Mouse (Mus musculus) stomach, embryonic 15.5 days (tissue): Measurements from ENCODE around the gene Tob1. TPM values are rescaled to one million over a fixed set of nuclear protein-coding genes. Genes with fewer than 3 reads are reported as not detected.

Experiments used
- ATAC-seq: fragments of 200-750 bp; cut with Nextera tagmentation; 2 replicates; pipeline ENCODE4 v1.8.0; 2017; ENCODE audit warnings: low read depth, moderate number of reproducible peaks, moderate TSS enrichment; ENCODE audit not compliant: insufficient read depth, low FRiP score
- H3K27ac ChIP-seq: fragments of 300-500 bp; sonication (generic); 2 replicates; pipeline ENCODE4 v1.5.1; 2015; ENCODE audit warnings: mild to moderate bottlenecking, inconsistent platforms
- H3K27me3 ChIP-seq: fragments of 300-500 bp; sonication (generic); replicated peaks from 2 replicates; pipeline ENCODE4 v1.6.1; 2015; ENCODE audit warnings: inconsistent platforms
- H3K36me3 ChIP-seq: fragments of 300-500 bp; sonication (generic); 2 replicates; pipeline ENCODE4 v1.6.1; 2015; ENCODE audit warnings: inconsistent platforms
- H3K4me1 ChIP-seq: fragments of 300-500 bp; sonication (generic); 2 replicates; pipeline ENCODE4 v1.6.1; 2015; ENCODE audit warnings: inconsistent platforms
- H3K4me2 ChIP-seq: fragments of 300-500 bp; sonication (generic); 2 replicates; pipeline ENCODE4 v1.6.1; 2015; ENCODE audit warnings: mild to moderate bottlenecking, inconsistent platforms
- H3K4me3 ChIP-seq: fragments of 300-500 bp; sonication (generic); replicated peaks from 2 replicates; pipeline ENCODE4 v1.5.1; 2015; ENCODE audit warnings: inconsistent platforms
- H3K9ac ChIP-seq: fragments of 300-500 bp; sonication (generic); 2 replicates; pipeline ENCODE4 v1.6.1; 2015; ENCODE audit warnings: inconsistent platforms
- H3K9me3 ChIP-seq: fragments of 300-500 bp; sonication (generic); 2 replicates; pipeline ENCODE4 v1.6.1; 2016; ENCODE audit warnings: inconsistent platforms
- WGBS: fragments of 180-500 bp; shearing (Covaris S2); methylation state at CpG from one replicate; pipeline ENCODE4 v1.1.7; 2015; 5-methylcytosine and 5-hydroxymethylcytosine counted together
- polyA plus RNA-seq: library from polyadenylated mRNA; unstranded; fragments of >200 nt; fragmentation: Nextera tagmentation; extraction: Ambion mirVana; gene quantifications from 2 replicates; pipeline ENCODE4 v1.2.1, GENCODE M21; 2015

The Tob1 gene
- polyA plus RNA-seq, 1 experiment from 2014 or later: 54.8 TPM

GRCm38 (mm10) chr11:94233405-94233804, 22.2 kb downstream of the Tob1 start:
- H3K27ac ChIP-seq: no peak overlapping the region
- no peak for ATAC-seq
- H3K36me3 ChIP-seq: no peaks in the 10 kb centered on the region
- no peak overlapping the region for H3K4me3 ChIP-seq
- H3K9ac ChIP-seq: no peak overlapping the region
- H3K27me3 ChIP-seq: no peaks in the 10 kb centered on the region
- 79% methylated on average over 6 of the region's 6 CpGs for WGBS
- H3K9me3 ChIP-seq: no peaks in the 10 kb centered on the region
- H3K4me1 ChIP-seq: no peaks in the 10 kb centered on the region; the same call in none of the 2 replicates
- no peak overlapping the region for H3K4me2 ChIP-seq

- WGBS: 84% methylated on average over 12 of the region's 12 CpGs
- Histone ChIP-seq H3K27me3 (no peaks in the 10 kb centered on the region), H3K4me3 (no peak overlapping the region), H3K4me2 (no peak overlapping the region), H3K9me3 (no peaks in the 10 kb centered on the region), H3K9ac (no peak overlapping the region), H3K4me1 (no peaks in the 10 kb centered on the region; the same call in none of the 2 replicates), H3K36me3 (no peaks in the 10 kb centered on the region), H3K27ac (no peak overlapping the region)
- ATAC-seq: no peak
Measured at GRCm38 (mm10) chr11:94234380-94234779, 23.1 kb downstream of the Tob1 start.

DNA sequence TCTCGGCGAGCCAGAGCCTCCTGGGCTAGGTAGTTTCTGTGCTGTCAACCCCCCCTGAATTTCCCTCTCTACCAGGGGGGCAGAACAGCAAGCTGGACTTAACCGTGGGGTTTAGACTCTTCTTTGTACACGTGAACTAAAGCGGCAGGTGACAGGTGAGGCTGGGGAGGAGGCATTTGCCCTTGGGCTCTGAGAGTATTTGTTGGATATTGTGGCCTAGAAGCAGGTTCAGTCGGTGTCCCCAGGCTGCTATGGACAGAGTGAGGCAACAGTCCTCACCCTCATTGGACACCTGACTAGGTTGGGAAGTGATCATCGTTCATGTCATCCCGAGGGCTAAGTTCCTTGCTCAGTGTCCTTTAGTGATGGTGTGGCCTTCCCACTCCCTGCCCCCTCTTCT, 23.6 kb downstream of the Tob1 start:
- no peaks in the 10 kb centered on the region for H3K9me3 ChIP-seq
- H3K9ac ChIP-seq: no peak overlapping the region
- no peak overlapping the region for H3K4me3 ChIP-seq
- WGBS: 84% methylated on average over 8 of the region's 8 CpGs
- H3K4me2 ChIP-seq: no peak overlapping the region
- no peaks in the 10 kb centered on the region for H3K36me3 ChIP-seq
- ATAC-seq: no peak
- no peaks in the 10 kb centered on the region for H3K27me3 ChIP-seq
- H3K27ac ChIP-seq: no peak overlapping the region
- H3K4me1 ChIP-seq: no peaks in the 10 kb centered on the region; the same call in none of the 2 replicates

DNA sequence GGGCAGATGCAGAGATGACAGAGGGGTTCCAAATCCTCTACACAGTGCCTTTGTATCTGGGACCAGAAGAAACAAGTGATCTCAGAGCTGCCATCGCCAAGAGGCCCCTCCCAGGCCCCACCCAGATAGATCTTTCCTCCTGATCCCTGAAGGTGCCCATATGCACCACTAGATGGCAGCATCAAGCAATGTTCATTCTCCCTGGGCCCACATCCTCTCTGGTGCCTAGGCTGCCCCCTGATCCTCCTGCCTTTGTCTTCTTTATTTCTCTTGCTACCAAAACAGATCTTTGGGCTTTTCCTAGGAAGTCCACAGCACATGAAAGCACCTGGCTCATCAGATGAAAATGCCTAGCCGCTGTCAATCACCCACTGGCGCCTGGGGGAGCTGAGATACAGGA, 24.8 kb downstream of the Tob1 start:
- 23% methylated on average over 3 of the region's 3 CpGs for WGBS
- Histone ChIP-seq H3K4me3 (no peak overlapping the region), H3K4me2 (peak overlapping the region; percentile 35)

DNA sequence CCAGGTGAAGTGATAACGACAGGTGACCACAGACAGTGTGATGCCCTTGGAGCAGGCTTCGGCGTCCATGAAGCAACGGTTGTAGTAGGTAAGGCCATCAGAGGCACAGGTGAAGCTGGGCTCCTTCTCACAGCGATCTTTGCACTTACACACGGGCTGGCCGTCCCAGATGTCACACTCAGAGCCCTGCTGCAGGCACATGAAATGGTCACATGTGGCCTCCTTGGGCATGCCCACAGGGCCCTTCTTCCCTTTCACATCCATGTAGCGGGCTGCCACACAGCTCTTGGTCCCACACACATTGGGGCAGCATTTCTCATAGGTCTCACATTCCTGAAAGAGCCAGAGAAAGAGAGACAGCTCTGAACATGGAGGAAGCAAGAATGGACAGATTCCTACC, 27.5 kb downstream of the Tob1 start:
- Histone ChIP-seq H3K9ac (no peak overlapping the region), H3K27me3 (no peaks in the 10 kb centered on the region), H3K36me3 (no peaks in the 10 kb centered on the region), H3K4me3 (no peak overlapping the region), H3K4me2 (no peak overlapping the region), H3K4me1 (peaks cover 17% of the 10 kb centered on the region), H3K9me3 (no peaks in the 10 kb centered on the region), H3K27ac (no peak overlapping the region)
- WGBS: 94% methylated on average over 8 of the region's 8 CpGs
- no peak for ATAC-seq

More for the DNA sequence above, 24.8 kb downstream of the Tob1 start:
- Histone ChIP-seq H3K36me3 (no peaks in the 10 kb centered on the region), H3K4me1 (no peaks in the 10 kb centered on the region; the same call in none of the 2 replicates), H3K27ac (no peak overlapping the region), H3K27me3 (no peaks in the 10 kb centered on the region), H3K9me3 (no peaks in the 10 kb centered on the region), H3K9ac (no peak overlapping the region)
- ATAC-seq: peak; percentile 79

- 35% methylated on average over 9 of the region's 9 CpGs for WGBS
- H3K27me3 ChIP-seq: no peaks in the 10 kb centered on the region
Measured at GRCm38 (mm10) chr11:94239706-94240105, 28.5 kb downstream of the Tob1 start.

DNA sequence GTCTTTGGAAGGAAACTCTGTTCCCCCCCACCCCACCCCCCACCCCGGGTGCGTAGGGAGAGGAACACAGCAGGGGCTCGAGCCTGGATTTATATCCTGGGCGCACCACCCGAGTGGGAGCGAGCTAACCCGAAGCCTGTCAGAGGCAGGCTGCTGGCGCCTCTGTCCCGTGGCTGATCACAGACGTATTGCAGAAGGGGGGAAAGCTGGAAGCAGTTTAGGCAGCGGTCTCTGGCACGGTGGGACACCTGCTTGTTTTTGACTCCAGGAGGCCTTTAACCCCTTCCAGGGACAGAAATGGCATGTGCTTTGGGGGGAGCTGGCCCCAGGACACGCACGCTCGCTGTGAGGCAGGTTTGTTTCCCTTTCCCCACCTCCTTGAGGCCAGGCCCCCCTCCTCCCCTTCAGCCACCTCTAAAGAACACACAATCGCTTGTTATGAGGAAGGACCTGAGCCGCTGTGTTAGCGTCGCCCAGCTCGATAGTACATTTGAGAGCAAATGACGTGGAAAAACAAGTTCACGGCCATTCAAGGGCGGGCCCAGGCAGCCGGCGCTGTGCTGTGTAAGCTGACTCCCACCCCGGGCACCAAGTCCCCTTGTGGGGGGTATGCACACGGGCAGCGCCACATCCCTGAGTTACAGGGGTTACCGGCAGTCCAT, 31.6 kb downstream of the Tob1 start:
- Histone ChIP-seq H3K27ac (peak overlapping the region; percentile 53), H3K27me3 (no peaks in the 10 kb centered on the region), H3K4me2 (peak overlapping the region; percentile 64), H3K36me3 (no peaks in the 10 kb centered on the region), H3K4me3 (peak overlapping the region; percentile 23), H3K9ac (0 out of 2 replicates have a peak overlapping the region, but pooled peaks have one; percentile 2), H3K4me1 (peaks cover 27% of the 10 kb centered on the region), H3K9me3 (no peaks in the 10 kb centered on the region)
- 4% methylated on average over 29 of the region's 29 CpGs for WGBS
- ATAC-seq: peak; percentile 62

More at GRCm38 (mm10) chr11:94239706-94240105, 28.5 kb downstream of the Tob1 start:
- no peak overlapping the region for H3K4me2 ChIP-seq
- no peaks in the 10 kb centered on the region for H3K36me3 ChIP-seq
- no peak for ATAC-seq
- no peaks in the 10 kb centered on the region for H3K9me3 ChIP-seq
- H3K4me1 ChIP-seq: peaks cover 17% of the 10 kb centered on the region
- no peak overlapping the region for H3K9ac ChIP-seq
- H3K27ac ChIP-seq: no peak overlapping the region
- H3K4me3 ChIP-seq: no peak overlapping the region

DNA sequence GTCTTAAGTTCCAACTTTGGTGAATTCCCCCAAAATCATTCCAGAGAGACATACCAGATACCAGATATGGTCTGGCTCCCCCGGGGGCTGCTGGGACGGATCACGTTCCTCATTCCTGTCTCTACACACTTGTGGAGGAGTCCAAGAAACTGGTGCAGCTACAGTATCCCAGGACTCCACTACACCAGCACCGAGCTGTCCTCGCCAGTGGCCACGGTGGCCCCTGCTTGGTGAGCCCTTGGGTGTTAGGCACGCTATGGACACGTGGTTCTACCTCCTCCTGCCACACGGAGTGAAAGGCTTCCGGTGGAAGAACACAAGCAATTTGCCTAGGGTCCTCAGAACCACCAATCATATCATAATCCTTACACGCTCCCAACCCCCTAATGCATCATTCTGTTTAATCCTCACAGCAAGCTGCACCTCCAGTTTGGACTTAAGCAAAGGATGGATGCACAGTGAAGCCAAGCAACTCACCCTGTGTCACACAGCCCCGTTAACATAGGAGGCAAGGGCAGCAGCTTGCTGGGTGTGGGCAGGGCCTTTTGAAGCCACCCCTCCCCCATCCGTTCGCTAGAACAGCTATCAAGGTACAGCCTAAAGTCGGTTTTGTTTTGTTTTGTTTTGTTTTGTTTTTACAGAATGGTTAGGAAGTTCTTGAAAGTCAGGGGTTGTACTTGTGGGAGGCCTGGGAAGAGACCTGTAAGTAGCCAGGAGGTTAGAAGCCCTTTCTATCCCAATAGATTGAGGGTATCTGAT, 32.3 kb downstream of the Tob1 start:
- no peak overlapping the region for H3K27ac ChIP-seq

DNA sequence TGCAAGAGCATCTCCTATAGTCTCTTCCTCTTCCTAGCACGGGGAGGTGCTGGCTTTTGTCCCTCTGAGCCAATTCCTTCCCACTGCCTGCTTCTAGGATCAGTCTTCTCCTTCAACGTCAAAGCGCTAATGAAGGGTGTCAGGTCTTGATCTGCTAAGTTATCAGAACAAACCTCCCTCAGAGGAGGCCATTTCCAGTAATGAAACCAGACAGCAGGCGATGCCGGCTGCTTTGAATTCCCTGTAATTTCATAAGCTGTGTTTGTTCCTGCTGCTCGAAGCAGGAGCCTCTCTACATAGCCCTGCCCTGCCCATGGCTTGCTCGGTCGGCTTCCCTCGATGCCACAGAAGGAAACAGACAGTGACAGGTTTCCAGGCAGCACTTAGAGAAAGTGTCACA, 33.1 kb downstream of the Tob1 start:
- H3K4me1 ChIP-seq: peaks cover 27% of the 10 kb centered on the region
- no peaks in the 10 kb centered on the region for H3K27me3 ChIP-seq
- H3K4me3 ChIP-seq: no peak overlapping the region
- no peak for ATAC-seq
- H3K9me3 ChIP-seq: no peaks in the 10 kb centered on the region
- WGBS: 67% methylated on average over 9 of the region's 9 CpGs
- no peak overlapping the region for H3K9ac ChIP-seq
- H3K36me3 ChIP-seq: no peaks in the 10 kb centered on the region
- no peak overlapping the region for H3K27ac ChIP-seq
- no peak overlapping the region for H3K4me2 ChIP-seq

More for the DNA sequence above, 32.3 kb downstream of the Tob1 start:
- WGBS: 31% methylated on average over 15 of the region's 15 CpGs
- H3K4me3 ChIP-seq: peak overlapping the region; percentile 23
- H3K4me1 ChIP-seq: peaks cover 27% of the 10 kb centered on the region
- ATAC-seq: 0 out of 2 replicates have a peak, but pooled peaks have one; percentile 4
- no peaks in the 10 kb centered on the region for H3K27me3 ChIP-seq
- no peak overlapping the region for H3K9ac ChIP-seq
- peak overlapping the region; percentile 64 for H3K4me2 ChIP-seq
- H3K36me3 ChIP-seq: no peaks in the 10 kb centered on the region
- H3K9me3 ChIP-seq: no peaks in the 10 kb centered on the region

DNA sequence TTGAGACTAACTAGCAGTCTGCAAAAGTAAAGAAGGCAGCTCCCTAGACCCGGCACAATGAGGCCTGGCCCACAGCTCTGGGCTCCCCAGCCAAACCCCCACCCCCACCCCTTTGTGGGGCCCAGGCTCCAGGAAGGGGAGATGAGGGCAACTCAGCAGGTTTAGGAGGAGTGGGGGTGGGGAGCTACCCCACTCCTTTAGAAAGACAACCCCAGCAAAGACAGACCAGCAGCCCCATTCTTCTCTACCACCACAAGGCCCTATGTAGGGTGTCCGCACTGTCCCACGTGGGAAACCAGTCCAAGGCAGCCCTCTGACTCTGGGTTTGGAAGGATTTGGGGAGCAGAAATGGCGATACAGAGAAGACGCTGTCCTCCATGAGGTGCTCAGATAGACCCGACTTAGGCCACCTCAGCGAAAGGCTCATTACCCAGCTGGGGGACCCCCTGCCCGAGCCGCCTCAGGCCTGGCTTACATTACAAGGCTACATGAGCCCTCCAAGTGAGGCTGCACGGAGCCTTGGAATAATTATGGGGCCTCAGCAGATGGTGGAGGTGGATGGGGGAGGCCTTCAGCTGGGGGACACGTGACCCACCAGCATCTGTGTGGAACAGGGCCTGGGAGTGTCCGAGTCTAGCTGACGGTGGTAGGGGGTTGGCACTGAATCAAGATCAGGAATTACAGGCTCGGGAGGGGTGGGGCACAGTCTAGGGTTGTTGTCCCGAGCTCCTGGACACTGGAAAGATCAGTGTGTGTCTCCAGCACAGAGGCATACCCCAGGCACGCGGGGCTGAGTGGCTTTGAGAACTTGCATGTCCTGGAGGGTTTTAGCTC, 34.9 kb downstream of the Tob1 start, which contains the start of gene Wfikkn2:
Wfikkn2 (minus strand) TSS at position 51 of the 834 bp plus-strand sequence.
- H3K9me3 ChIP-seq: no peaks in the 10 kb centered on the region
- peaks cover 27% of the 10 kb centered on the region for H3K4me1 ChIP-seq
- no peak within 1 kb of the TSS for H3K9ac ChIP-seq
- H3K4me3 ChIP-seq: no peak within 1 kb of the TSS
- ATAC-seq: peak; percentile 72
- H3K4me2 ChIP-seq: no peak within 1 kb of the TSS; the same call in 1 of the 2 replicates
- 44% methylated on average over 17 of the region's 17 CpGs for WGBS
- H3K36me3 ChIP-seq: no peaks in the 10 kb centered on the region
- no peaks in the 10 kb centered on the region for H3K27me3 ChIP-seq
- H3K27ac ChIP-seq: peak within 1 kb of the TSS; percentile 62; the same call in 1 of the 2 replicates

DNA sequence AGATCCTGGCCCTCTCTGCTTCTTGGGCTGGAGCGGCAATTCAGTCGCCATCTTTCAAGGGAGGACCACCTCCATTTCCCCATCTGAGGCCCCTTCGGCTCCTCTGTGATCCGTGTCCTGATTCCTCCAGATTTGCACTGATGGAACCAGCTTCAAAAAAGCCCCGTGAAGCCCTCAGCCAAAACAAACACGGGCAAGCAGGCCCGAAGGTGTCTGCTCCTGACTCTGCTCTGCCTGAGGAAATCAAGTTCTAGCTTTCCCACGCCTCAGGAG, 35.5 kb downstream of the Tob1 start:
- H3K27me3 ChIP-seq: no peaks in the 10 kb centered on the region
- no peak overlapping the region; the same call in 1 of the 2 replicates for H3K4me2 ChIP-seq
- no peaks in the 10 kb centered on the region for H3K36me3 ChIP-seq
- no peaks in the 10 kb centered on the region for H3K9me3 ChIP-seq
- H3K27ac ChIP-seq: peak overlapping the region; percentile 62; the same call in 1 of the 2 replicates
- 53% methylated on average over 8 of the region's 8 CpGs for WGBS
- H3K4me3 ChIP-seq: no peak overlapping the region
- no peak overlapping the region for H3K9ac ChIP-seq
- peaks cover 27% of the 10 kb centered on the region for H3K4me1 ChIP-seq
- no peak for ATAC-seq
